Mouse (Mus musculus) small intestine, adult 2 months (tissue): ENCODE measurements around the gene Atp8b2.

Source experiments
- CTCF ChIP-seq: fragments of 200-500 bp; IDR thresholded peaks from 2 replicates; pipeline ENCODE4 v1.5.1; 2012; ENCODE audit warnings: low read depth, mild to moderate bottlenecking, control low read depth, inconsistent platforms, low read length, moderate library complexity, mixed read lengths; ENCODE audit not compliant: insufficient replicate concordance, insufficient read length; ENCODE audit errors: extremely low read depth
- POLR2A ChIP-seq: fragments of 200-500 bp; IDR thresholded peaks from 2 replicates; pipeline ENCODE4 v1.6.1; 2012; ENCODE audit warnings: low read depth, mild to moderate bottlenecking, control low read depth, inconsistent platforms, low read length, moderate library complexity

GRCm38 (mm10) chr3:89959435-89959834, 3.9 kb downstream of the Atp8b2 start:
- TF ChIP-seq CTCF (no peak), POLR2A (no peak)
